Mouse (Mus musculus): ENCODE measurements around the gene Lsm6. TPM values are rescaled to one million over a fixed set of nuclear protein-coding genes. Genes with fewer than 3 reads are reported as not detected.

Lsm6 gene
- polyA plus RNA-seq, 1 experiment, result 1.6 TPM

DNA sequence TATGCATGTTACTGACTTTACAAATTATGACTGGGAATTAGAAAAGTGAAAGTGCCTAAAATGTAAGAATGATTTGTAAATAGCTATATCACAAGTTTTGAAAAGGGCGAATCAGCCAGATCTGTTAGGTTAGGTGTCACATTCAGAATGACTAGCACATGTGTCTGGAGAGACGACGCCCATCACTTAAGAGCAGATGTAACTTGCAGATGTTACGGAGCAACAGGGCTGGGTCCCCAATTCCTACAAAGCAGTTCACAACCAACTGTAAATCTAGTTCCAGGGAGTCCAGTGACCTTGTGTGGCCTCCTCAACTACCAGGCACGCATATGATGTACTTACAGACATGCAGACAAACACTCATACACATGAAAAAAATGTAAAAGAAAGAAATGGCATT is 12.5 kb downstream of the Lsm6 start:
- TF ChIP-seq POLR2A (IDR thresholded peaks at IDR 0.05; ENCODE audit: low read depth, low read length) (no peak), CTCF (IDR thresholded peaks at IDR 0.05; ENCODE audit: extremely low read depth, insufficient read length, insufficient replicate concordance, low read depth, low read length) (no peak)
- 94% methylated on average over 5 of the region's 5 CpGs for WGBS
- Histone ChIP-seq H3K4me1 (ENCODE audit: control insufficient read depth, insufficient read depth, insufficient read length, low read length) (no peaks in the 10 kb centered on the region), H3K4me3 (ENCODE audit: low read depth, low read length) (no peak overlapping the region), H3K27me3 (ENCODE audit: control insufficient read depth, insufficient read depth, low read length) (no peaks in the 10 kb centered on the region), H3K36me3 (ENCODE audit: control insufficient read depth, insufficient read depth, low read length) (peaks cover 43% of the 10 kb centered on the region), H3K27ac (ENCODE audit: insufficient read depth, low read depth, low read length) (no peak overlapping the region)

DNA sequence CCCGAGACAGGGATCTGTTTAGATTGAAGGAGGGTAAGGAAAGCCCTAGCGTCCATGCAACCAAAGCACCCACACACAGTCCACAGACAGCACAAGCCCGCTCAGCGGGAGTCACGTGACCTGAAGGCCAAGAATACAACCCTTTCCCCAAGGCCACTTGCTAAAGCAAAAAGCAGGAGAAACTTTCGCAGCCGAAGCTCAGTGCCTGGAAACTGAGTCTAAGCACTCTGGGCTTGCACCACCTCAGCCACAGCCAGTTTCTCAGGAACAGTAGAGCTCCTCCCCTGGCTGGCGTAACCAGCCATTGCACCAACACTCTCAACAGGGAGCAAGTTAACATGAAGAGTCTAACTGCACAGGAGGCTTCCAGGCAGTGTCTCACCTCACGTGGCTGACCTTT is 13.7 kb downstream of the Lsm6 start:
- WGBS, result 84% methylated on average over 9 of the region's 9 CpGs
- TF ChIP-seq CTCF (IDR thresholded peaks at IDR 0.05; ENCODE audit: extremely low read depth, insufficient read length, insufficient replicate concordance, low read depth, low read length), result no peak
- no peak for TF ChIP-seq POLR2A (IDR thresholded peaks at IDR 0.05; ENCODE audit: low read depth, low read length)
- no peak overlapping the region for H3K4me3 ChIP-seq (ENCODE audit: low read depth, low read length)
- no peaks in the 10 kb centered on the region for H3K27me3 ChIP-seq (ENCODE audit: control insufficient read depth, insufficient read depth, low read length)
- no peaks in the 10 kb centered on the region for H3K4me1 ChIP-seq (ENCODE audit: control insufficient read depth, insufficient read depth, insufficient read length, low read length)
- peaks cover 43% of the 10 kb centered on the region for H3K36me3 ChIP-seq (ENCODE audit: control insufficient read depth, insufficient read depth, low read length)
- no peak overlapping the region for H3K27ac ChIP-seq (ENCODE audit: insufficient read depth, low read depth, low read length)

DNA sequence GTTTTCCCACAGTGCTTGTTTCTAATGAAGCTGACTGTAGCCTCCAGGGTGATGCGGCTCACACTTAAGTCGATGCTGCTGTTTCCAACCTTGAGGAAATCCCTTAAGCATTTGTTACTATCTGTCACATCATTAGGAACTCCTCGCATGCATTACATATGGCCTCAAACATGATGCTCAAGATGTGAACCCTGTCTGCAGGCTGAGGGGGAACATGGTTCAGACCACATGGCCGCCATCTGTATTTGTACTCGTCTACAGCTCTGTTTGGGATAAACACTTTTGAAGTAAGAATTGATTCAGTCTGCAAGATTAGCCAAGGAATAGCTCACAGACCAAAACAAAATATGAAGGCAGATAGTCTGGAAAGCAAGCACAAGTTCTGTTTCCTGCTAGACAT is 14.9 kb downstream of the Lsm6 start:
- Histone ChIP-seq H3K4me1 (ENCODE audit: control insufficient read depth, insufficient read depth, insufficient read length, low read length) (no peaks in the 10 kb centered on the region), H3K36me3 (ENCODE audit: control insufficient read depth, insufficient read depth, low read length) (peaks cover 34% of the 10 kb centered on the region), H3K27me3 (ENCODE audit: control insufficient read depth, insufficient read depth, low read length) (no peaks in the 10 kb centered on the region), H3K27ac (ENCODE audit: insufficient read depth, low read depth, low read length) (no peak overlapping the region), H3K4me3 (ENCODE audit: low read depth, low read length) (no peak overlapping the region)
- 94% methylated on average over 5 of the region's 5 CpGs for WGBS
- TF ChIP-seq CTCF (IDR thresholded peaks at IDR 0.05; ENCODE audit: extremely low read depth, insufficient read length, insufficient replicate concordance, low read depth, low read length), result no peak

DNA sequence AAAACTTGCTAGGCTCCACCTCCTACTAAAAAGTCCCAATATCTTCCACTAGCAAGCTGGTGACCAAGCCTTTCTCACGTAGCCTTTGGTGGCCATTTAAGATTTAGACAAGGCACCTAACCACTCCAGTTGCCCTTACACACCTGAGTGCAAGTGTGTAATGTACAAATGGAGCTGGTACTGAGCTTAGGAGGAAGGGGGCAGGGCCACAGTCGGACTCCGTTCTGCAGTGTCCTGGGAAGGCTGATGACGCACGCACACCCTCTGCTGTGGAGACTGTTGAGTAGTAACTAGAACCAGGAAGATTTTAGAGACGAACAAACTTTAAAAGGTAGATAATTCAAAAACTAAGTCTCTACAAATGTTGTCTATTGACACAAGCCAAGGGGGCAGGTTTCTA is 19.7 kb downstream of the Lsm6 start:
- 95% methylated on average over 6 of the region's 6 CpGs for WGBS
- Histone ChIP-seq H3K27ac (ENCODE audit: insufficient read depth, low read depth, low read length) (no peak overlapping the region), H3K27me3 (ENCODE audit: control insufficient read depth, insufficient read depth, low read length) (no peaks in the 10 kb centered on the region), H3K36me3 (ENCODE audit: control insufficient read depth, insufficient read depth, low read length) (peaks cover 6% of the 10 kb centered on the region), H3K4me3 (ENCODE audit: low read depth, low read length) (no peak overlapping the region), H3K4me1 (ENCODE audit: control insufficient read depth, insufficient read depth, insufficient read length, low read length) (no peaks in the 10 kb centered on the region)
- TF ChIP-seq POLR2A (IDR thresholded peaks at IDR 0.05; ENCODE audit: low read depth, low read length) (no peak), CTCF (IDR thresholded peaks at IDR 0.05; ENCODE audit: extremely low read depth, insufficient read length, insufficient replicate concordance, low read depth, low read length) (no peak)

DNA sequence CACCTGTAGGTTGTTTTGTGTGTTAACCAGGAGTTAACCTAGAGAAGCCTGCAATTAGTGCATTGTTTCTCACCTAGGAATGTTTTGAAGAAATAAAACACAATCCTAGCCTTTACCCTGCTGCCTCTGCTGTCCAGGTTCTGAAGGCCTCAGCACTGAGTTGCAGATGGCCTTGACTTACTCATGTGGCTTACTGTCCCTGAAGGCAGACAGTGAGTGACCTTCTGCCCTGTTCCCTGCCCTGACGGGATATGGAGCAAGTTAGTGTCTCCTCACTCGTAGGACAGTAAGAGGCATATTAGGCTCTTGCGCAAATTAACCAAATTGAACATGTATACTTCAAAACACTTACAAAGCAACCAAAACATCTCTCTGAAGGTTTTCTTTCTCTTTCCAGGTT is 22.3 kb downstream of the Lsm6 start:
- Histone ChIP-seq H3K27me3 (ENCODE audit: control insufficient read depth, insufficient read depth, low read length) (no peaks in the 10 kb centered on the region), H3K4me3 (ENCODE audit: low read depth, low read length) (no peak overlapping the region), H3K27ac (ENCODE audit: insufficient read depth, low read depth, low read length) (no peak overlapping the region), H3K4me1 (ENCODE audit: control insufficient read depth, insufficient read depth, insufficient read length, low read length) (no peaks in the 10 kb centered on the region), H3K36me3 (ENCODE audit: control insufficient read depth, insufficient read depth, low read length) (no peaks in the 10 kb centered on the region)
- TF ChIP-seq POLR2A (IDR thresholded peaks at IDR 0.05; ENCODE audit: low read depth, low read length) (no peak), CTCF (IDR thresholded peaks at IDR 0.05; ENCODE audit: extremely low read depth, insufficient read length, insufficient replicate concordance, low read depth, low read length) (no peak)
- WGBS, result 80% methylated on average over 3 of the region's 3 CpGs

DNA sequence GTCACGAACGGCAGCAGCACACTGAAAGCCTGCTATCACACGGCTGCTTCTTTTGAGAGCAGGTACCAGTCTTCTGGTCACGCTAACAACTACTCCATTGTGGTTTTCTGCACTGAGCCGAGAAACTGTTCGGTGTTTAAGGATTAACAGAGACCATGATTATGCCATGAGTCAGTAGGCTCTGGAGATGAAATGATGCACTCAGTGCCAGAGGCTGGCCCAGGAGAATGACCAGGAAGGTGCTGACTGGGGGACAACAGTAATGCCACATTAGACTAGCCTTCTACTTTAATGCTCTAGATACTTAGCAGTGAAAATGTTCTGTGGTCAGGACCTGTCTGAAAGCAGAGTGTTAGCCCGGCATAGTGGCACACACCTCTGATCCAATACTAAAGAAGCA is 23.0 kb downstream of the Lsm6 start:
- no peak for TF ChIP-seq CTCF (IDR thresholded peaks at IDR 0.05; ENCODE audit: extremely low read depth, insufficient read length, insufficient replicate concordance, low read depth, low read length)
- no peak for TF ChIP-seq POLR2A (IDR thresholded peaks at IDR 0.05; ENCODE audit: low read depth, low read length)
- WGBS, result 90% methylated on average over 7 of the region's 7 CpGs

DNA sequence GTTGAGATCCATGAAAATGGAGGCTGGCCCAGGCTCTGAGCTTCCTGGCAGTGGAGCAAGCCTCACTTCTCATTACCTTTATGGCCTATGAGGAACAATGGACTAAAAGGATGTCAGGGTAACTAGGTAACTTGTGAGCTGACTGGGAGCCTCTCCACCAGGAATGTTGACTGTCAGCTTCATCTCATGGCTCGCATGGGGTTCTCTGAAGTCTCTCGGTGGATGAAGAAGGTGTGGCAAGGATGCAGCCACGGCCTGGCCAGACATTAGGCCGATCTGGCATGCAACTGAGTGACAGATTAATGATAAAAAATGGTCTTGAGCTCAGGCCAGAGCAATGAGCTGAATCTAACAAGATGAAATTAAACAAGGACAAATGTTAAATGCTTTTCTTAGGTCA is 27.7 kb downstream of the Lsm6 start:
- H3K36me3 ChIP-seq (ENCODE audit: control insufficient read depth, insufficient read depth, low read length), result no peaks in the 10 kb centered on the region
- 69% methylated on average over 4 of the region's 4 CpGs for WGBS
- TF ChIP-seq CTCF (IDR thresholded peaks at IDR 0.05; ENCODE audit: extremely low read depth, insufficient read length, insufficient replicate concordance, low read depth, low read length) (no peak), POLR2A (IDR thresholded peaks at IDR 0.05; ENCODE audit: low read depth, low read length) (no peak)
- no peaks in the 10 kb centered on the region for H3K27me3 ChIP-seq (ENCODE audit: control insufficient read depth, insufficient read depth, low read length)
- H3K27ac ChIP-seq (ENCODE audit: insufficient read depth, low read depth, low read length), result no peak overlapping the region
- no peak overlapping the region for H3K4me3 ChIP-seq (ENCODE audit: low read depth, low read length)
- no peaks in the 10 kb centered on the region for H3K4me1 ChIP-seq (ENCODE audit: control insufficient read depth, insufficient read depth, insufficient read length, low read length)

More for the DNA sequence above, 23.0 kb downstream of the Lsm6 start:
- Histone ChIP-seq H3K4me1 (ENCODE audit: control insufficient read depth, insufficient read depth, insufficient read length, low read length) (no peaks in the 10 kb centered on the region), H3K27ac (ENCODE audit: insufficient read depth, low read depth, low read length) (no peak overlapping the region), H3K36me3 (ENCODE audit: control insufficient read depth, insufficient read depth, low read length) (no peaks in the 10 kb centered on the region), H3K4me3 (ENCODE audit: low read depth, low read length) (no peak overlapping the region), H3K27me3 (ENCODE audit: control insufficient read depth, insufficient read depth, low read length) (no peaks in the 10 kb centered on the region)

DNA sequence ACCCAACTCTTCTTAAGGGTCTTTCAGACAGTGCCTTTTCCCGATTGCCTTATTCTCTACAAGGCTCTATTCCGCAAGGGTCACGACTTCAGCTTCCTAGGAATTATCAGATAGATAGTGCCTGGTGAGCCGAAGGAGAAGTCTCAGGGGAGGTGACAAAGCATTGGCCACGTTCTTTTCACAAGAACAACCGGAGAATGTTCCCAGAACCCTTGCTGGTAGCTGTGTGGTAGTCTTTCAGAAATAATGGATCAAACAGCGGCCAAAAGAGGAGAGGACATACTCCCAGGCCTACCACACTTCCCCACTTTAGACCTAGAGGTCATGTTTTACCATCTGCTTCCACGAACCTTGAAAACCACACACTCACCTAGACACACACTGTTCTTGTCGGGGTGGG is 44.1 kb downstream of the Lsm6 start:
- Histone ChIP-seq H3K4me3 (ENCODE audit: low read depth, low read length) (no peak overlapping the region), H3K27ac (ENCODE audit: insufficient read depth, low read depth, low read length) (no peak overlapping the region), H3K36me3 (ENCODE audit: control insufficient read depth, insufficient read depth, low read length) (no peaks in the 10 kb centered on the region), H3K4me1 (ENCODE audit: control insufficient read depth, insufficient read depth, insufficient read length, low read length) (no peaks in the 10 kb centered on the region), H3K27me3 (ENCODE audit: control insufficient read depth, insufficient read depth, low read length) (no peaks in the 10 kb centered on the region)
- WGBS, result 79% methylated on average over 9 of the region's 9 CpGs
- TF ChIP-seq POLR2A (IDR thresholded peaks at IDR 0.05; ENCODE audit: low read depth, low read length) (no peak), CTCF (IDR thresholded peaks at IDR 0.05; ENCODE audit: extremely low read depth, insufficient read length, insufficient replicate concordance, low read depth, low read length) (no peak)
